Mouse (Mus musculus): ENCODE measurements around the gene Rpp21.
"Not testable (repeated sequence)": the region's sequence is repeated elsewhere in the genome, so short reads cannot be mapped to it uniquely, and the experiment has no call there.

The Rpp21 gene

DNA sequence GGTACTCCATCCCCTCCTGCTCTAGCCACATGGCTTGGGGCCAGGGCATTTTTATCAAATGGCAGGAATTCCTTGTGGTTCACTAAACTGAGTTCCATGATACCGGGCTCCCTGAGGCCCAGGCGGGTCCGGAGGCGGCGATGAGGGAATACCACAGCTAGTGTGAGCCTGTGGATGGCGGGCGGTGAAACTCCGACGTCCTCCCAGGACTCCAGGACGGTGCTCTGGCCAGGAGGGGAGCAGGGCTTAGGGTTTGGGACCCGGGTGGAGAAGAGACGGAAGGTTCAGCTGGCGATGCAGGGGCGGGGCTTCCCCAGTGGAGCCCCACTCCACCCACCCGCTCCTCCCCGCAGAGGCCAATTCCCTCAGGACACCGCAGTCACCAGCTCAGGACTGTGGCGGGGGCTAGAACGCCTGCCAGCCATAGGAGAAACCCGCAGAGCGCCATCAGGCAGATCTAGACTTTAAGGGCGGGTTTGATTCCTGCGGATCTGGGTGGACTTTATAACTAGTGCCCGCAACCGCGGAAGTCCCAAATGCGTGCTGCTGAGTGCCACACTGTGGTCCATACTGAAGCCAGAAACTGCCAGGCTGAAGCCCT, 20.4 kb downstream of the Rpp21 start:
- in situ Hi-C loops (cut with MboI; ENCODE audit: unreplicated experiment in 2 of 2) = no loop called here

DNA sequence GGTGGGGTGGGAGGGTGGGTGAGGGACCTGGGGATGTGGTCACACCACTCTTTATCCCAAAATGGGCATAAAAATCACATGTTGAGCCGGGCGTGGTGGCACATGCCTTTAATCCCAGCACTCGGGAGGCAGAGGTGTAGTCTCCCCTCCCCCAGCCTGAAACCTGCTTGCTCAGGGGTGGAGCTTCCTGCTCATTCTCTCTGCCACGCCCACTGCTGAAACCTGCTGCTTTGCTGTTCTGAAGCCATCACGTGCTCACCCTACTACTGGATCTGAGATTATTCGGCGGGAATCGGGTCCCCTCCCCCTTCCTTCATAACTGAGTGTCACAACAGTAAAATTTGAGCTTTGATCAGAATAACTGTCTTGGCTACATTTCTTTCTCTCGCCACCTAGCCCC, 22.6 kb downstream of the Rpp21 start:
- in situ Hi-C loops (cut with MboI; ENCODE audit: unreplicated experiment in 2 of 2) = not testable (repeated sequence)

DNA sequence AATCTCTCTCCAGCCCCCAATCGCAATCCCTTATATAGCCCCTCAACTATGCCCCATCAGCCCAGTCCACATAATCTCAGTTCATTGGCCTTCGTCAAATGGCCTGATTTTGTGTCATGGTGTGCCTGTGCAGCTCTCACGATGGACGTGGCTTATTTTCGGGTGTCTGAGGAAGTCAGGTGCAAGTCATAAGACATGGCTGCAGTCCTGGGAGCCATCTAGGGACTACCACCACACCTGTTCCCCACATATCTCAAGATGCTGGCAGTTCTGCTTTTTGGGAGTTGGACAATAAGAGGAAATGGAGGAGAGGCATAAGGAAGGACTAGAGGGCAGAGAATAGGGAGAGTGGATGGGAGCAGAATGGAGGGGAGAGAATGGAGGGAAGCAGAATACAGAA, 24.3 kb downstream of the Rpp21 start:
- in situ Hi-C loops (cut with MboI; ENCODE audit: unreplicated experiment in 2 of 2) = no loop called here

DNA sequence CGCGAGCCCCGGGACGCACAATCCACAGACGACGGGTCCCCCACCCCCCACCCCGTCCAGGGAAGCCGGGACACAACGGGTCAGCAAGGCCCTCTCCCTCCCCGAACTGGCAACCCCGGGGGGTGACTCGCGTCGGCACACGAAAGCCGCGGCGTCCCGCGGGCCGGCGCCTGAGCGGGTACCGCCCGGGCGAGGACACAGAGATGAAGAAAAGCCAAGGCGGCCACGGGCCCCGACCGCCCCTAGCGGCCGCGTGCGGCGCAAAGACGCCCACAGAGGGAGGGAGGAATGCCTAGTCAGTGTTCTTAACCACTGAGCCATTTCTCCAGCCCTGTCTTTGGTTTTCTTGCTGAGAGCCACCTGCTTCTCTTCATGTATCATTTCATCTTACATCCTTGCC, 26.6 kb downstream of the Rpp21 start:
- in situ Hi-C loops (cut with MboI; ENCODE audit: unreplicated experiment in 2 of 2) = no loop called here

DNA sequence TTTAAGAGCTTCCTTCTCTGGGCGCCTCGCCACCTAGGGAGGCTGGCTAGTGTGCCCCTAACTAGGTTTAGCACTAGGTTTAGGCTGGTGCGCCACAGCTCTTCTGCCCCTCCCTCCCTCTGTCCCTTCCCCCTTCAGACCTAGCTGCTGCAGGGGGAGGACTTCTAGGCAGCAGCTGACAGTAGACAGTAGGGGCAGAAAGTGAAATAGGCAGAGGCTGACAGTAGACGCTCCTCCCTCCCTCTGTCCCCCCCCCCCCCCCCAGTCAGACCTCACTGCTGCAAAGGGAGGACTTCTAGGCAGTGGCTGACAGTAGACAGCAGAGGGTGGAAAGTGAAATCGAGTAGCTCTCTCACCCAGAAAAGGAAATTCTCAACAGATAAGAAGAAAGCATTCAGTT, 28.8 kb downstream of the Rpp21 start:
- in situ Hi-C loops (cut with MboI; ENCODE audit: unreplicated experiment in 2 of 2) = no loop called here

DNA sequence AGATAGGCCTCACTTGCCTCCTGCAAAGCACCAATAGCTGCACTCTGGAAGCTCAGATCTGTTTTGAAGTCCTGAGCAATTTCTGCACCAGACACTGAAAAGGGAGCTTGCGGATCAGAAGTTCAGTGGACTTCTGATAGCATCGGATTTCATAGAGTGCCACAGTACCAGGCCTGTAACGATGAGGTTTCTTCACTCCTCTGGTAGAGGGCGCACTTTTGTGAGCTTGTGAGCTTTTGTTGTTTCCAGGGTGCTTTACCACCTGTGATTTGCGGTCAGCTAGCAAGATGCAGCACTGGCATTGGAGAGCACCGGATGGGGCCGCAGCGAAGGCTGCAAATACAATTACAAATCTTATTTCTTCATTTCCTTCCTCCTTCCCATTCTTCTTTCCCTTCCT, 30.9 kb downstream of the Rpp21 start:
- in situ Hi-C loops (cut with MboI; ENCODE audit: unreplicated experiment in 2 of 2) = no loop called here

DNA sequence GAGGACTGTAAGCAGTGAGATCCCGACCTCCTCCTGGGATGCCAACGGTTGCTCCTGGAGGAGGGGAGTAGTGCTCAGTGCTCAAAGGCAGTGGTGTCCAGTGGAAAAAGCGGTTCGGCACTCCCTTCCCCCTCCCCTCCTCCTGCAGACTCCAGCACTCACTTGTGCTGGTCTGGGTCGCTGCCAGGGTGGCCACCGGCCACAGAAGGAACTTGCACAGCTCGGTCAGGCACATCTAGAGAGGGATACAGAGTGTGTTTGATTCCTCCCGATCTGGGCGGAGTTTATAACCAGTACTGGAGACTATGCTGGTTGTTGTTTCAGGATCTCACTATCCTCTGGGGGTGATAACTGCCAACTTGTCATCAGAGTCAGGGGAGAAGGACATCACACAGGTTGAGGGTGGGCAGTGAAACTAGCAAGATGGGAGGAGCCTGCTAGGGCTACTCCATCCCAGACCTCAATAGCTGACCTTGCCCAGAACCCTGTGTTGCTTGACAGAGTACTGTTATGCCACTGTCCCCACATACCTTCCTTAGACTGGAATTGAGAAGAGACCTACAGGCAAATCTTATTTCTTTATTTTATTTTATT, 32.5 kb downstream of the Rpp21 start:
- in situ Hi-C loops (cut with MboI; ENCODE audit: unreplicated experiment in 2 of 2) = no loop called here

DNA sequence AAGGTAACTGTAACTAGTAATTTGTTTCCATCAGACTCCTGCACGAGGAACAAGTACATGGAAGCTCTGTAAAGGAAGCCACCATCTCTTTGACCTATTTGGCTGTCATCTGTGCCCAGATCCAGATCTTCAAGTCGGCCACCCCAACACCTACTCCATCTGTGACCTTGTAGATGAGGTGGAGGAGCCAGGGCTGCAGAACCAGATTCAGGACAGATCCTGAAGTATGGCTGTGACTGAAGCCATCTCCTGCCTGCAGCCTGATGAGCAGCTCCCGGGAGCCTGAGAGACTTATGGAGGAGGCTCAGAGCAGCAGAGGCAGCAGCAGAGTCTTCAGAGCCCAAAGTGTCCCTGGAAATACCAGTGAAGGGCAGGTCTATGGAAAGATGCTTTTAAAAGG, 33.4 kb downstream of the Rpp21 start:
- in situ Hi-C loops (cut with MboI; ENCODE audit: unreplicated experiment in 2 of 2) = loop anchor here in 1 of 2 experiments (25.0 kb wide), 1 partner anchor 188 kb away; no protein-coding TSS in a partner anchor

DNA sequence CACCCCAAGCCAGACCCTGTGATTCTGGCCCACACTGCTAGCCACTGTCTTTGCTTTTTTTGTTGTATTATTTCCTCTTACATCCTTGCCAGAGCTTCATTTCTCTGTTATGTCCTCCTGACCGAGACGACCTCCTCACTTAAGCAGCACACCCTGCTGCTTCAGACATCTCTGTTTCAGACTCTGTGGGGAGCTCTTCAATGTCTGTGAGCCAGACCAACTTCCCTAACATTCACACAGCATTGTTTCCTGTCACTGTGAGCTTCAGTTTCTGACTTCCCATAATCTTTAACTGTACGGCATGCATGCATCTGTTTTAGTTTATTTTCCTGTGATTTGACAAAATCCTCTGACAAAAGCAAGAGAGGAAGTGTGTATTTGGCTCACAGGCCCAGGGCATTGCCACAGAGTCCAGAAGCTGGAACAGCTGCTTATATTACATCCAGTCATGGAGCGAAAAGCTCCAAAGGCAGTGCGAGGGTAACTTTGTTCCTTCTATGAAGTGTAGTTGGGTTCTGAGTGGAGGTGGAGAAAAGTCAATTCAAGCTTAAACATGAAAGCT, 39.2 kb downstream of the Rpp21 start:
- in situ Hi-C loops (cut with MboI; ENCODE audit: unreplicated experiment in 2 of 2) = loop anchor here in 1 of 2 experiments (25.0 kb wide), 1 partner anchor 194 kb away; no protein-coding TSS in a partner anchor

DNA sequence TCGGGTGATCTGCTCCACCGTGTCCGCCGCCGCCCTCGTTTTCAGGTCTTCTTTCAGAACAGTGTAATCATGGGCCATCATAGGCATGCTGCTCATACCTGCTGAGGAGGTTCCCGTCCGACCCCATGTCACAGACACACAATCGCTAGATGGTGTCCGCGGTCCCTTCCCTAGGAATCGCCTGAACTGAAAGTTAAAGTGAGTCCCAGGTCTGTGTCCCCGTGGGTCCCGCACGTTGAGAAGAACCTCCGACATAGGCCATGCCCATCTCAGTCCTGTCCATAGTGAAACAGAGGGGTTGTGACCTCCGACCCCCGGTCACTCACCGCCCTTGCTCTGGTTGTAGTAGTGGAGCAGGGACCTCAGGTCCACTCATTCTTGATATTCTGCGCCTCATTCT, 42.3 kb downstream of the Rpp21 start:
- in situ Hi-C loops (cut with MboI; ENCODE audit: unreplicated experiment in 2 of 2) = loop anchor here in 1 of 2 experiments (25.0 kb wide), 1 partner anchor 197 kb away; no protein-coding TSS in a partner anchor

DNA sequence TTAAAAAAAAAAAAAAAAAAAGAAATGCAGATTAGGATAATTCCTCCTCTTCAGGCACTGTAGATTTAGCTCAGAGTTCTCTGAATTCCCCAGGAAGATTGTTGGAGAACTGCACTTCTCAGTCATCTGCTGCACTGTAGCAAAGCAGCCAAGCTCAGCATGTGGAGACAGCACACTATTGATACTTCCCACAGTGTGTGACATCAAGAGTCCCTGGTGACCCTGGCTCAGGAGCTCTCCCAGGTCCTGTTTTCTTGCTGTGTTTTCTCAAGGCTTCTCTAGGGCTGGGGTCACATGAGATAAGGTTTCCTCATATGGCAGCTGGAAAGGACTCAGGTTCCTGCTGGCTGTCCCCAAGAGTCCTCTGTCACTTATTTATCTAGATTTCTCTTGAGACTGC, 51.0 kb downstream of the Rpp21 start:
- in situ Hi-C loops (cut with MboI; ENCODE audit: unreplicated experiment in 2 of 2) = loop anchor here in 1 of 2 experiments (25.0 kb wide), 1 partner anchor 205 kb away; no protein-coding TSS in a partner anchor

DNA sequence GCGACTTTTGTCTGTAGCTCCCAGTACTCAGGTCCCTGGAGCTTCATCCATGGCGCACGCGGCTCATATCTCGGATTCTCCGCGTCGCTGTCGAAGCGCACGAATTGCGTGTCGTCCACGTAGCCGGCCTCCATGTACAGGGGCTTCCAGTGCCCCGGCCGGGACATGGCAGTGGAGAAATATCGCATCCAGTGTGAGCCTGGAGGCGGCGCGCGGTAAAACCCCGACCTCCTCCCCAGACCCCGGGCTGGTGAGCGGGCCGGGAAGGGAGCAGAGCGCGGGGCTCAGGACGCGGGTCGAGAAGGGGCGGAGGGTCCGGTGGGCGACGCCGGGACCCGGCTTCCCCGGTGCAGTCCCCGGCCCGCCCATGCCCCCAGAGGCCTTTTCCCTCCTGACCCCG, 52.0 kb downstream of the Rpp21 start:
- in situ Hi-C loops (cut with MboI; ENCODE audit: unreplicated experiment in 2 of 2) = loop anchor here in 1 of 2 experiments (25.0 kb wide), 1 partner anchor 206 kb away; no protein-coding TSS in a partner anchor
